Mouse (Mus musculus): ENCODE measurements at regions not wholly inside any gene's neighbourhood (a gene's known extent, or its start where the extent isn't known, plus 50 kb on each side); places are given as distances from the start of the nearest gene placed in this dataset.

GRCm38 (mm10) chr1:33271437-33272145 lies 398.0 kb downstream of the Prim2 start:
- no peak for DNase-seq

GRCm38 (mm10) chr1:33269162-33269561 lies 400.4 kb downstream of the Prim2 start:
- DNase-seq: no peak

- DNase-seq: no peak
Observed at GRCm38 (mm10) chr1:33265731-33266415, 403.7 kb downstream of the Prim2 start.

- DNase-seq: no peak
Observed at GRCm38 (mm10) chr1:33249474-33249873, 420.1 kb downstream of the Prim2 start.

- no peak for DNase-seq
Observed at GRCm38 (mm10) chr1:33247076-33247475, 422.5 kb downstream of the Prim2 start.

GRCm38 (mm10) chr1:33245186-33245585 lies 424.4 kb downstream of the Prim2 start:
- no peak for DNase-seq

GRCm38 (mm10) chr1:33244691-33245090 lies 424.9 kb downstream of the Prim2 start:
- peak; percentile 5 for DNase-seq

GRCm38 (mm10) chr1:33222997-33223396 lies 446.6 kb downstream of the Prim2 start:
- no peak for DNase-seq

GRCm38 (mm10) chr1:33214815-33215214 lies 454.8 kb downstream of the Prim2 start:
- DNase-seq: peak; percentile 5

GRCm38 (mm10) chr1:33214394-33214793 lies 455.2 kb downstream of the Prim2 start:
- no peak for DNase-seq

- DNase-seq: no peak
Observed at GRCm38 (mm10) chr1:33201571-33202189, 467.9 kb downstream of the Prim2 start.

- DNase-seq: no peak
Observed at GRCm38 (mm10) chr1:33195114-33195513, 474.5 kb downstream of the Prim2 start.

GRCm38 (mm10) chr1:33174646-33175435 lies 494.8 kb downstream of the Prim2 start:
- no peak for DNase-seq

- DNase-seq: no peak
Observed at GRCm38 (mm10) chr1:33136991-33137390, 532.6 kb downstream of the Prim2 start.

GRCm38 (mm10) chr1:33130351-33130750 lies 539.2 kb downstream of the Prim2 start:
- no peak for DNase-seq

GRCm38 (mm10) chr1:33125062-33125461 lies 544.5 kb downstream of the Prim2 start:
- DNase-seq: no peak

- no peak for DNase-seq
Observed at GRCm38 (mm10) chr1:33106286-33106685, 559.2 kb upstream of the Gm5415 start.

- DNase-seq: no peak
Observed at GRCm38 (mm10) chr1:33104296-33104695, 557.2 kb upstream of the Gm5415 start.

- no peak for DNase-seq
Observed at GRCm38 (mm10) chr1:33098062-33098461, 551.0 kb upstream of the Gm5415 start.

GRCm38 (mm10) chr1:33096851-33097250 lies 549.8 kb upstream of the Gm5415 start:
- DNase-seq: no peak

GRCm38 (mm10) chr1:33074551-33074950 lies 527.5 kb upstream of the Gm5415 start:
- no peak for DNase-seq

GRCm38 (mm10) chr1:33058010-33058409 lies 510.9 kb upstream of the Gm5415 start:
- DNase-seq: no peak

GRCm38 (mm10) chr1:33044388-33044787 lies 497.3 kb upstream of the Gm5415 start:
- no peak for DNase-seq
